Mouse (Mus musculus): ENCODE measurements around the gene Lrriq3. TPM values are rescaled to one million over a fixed set of nuclear protein-coding genes. Genes with fewer than 3 reads are reported as not detected.

Lrriq3 gene
- total and polyA plus RNA-seq, 3 experiments: 0.19 to 0.24 TPM; not detected in 1

DNA sequence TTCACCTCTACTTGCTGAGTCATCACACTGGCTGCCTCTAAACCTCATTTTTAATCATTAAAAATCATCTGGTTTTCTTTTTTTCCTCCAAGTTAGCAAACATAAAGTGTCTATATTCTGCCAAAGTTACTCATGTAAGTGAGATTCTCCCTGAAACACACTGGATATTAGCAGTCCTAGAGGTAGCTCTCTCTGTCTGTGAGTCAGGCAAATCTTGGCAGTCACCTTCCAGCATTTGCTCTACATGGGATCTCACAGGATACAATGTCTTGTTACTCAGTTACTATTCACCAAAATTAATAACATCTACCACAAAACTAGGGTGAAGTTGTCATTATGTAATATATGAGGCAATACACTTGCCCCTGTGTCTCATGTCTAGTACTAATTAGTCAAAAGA, 41.2 kb upstream of the Lrriq3 start:
- no peaks in the 10 kb centered on the region for H3K4me1 ChIP-seq (ENCODE audit: control insufficient read depth in 1 of 2, insufficient read depth in 2 of 2, low read length in 2 of 2)
- H3K79me2 ChIP-seq (ENCODE audit: control insufficient read depth, insufficient read depth, low read length, poor library complexity): no peaks in the 10 kb centered on the region
- no peaks in the 10 kb centered on the region for H3K36me3 ChIP-seq (ENCODE audit: control insufficient read depth in 1 of 2, insufficient read depth in 2 of 2, low read length in 2 of 2)
- H3K27ac ChIP-seq (ENCODE audit: control insufficient read depth, low read depth, low read length): no peak overlapping the region
- DNase-seq (ENCODE audit: low read depth, low spot score): no peak
- no peaks in the 10 kb centered on the region for H3K27me3 ChIP-seq (ENCODE audit: control insufficient read depth in 1 of 2, insufficient read depth in 2 of 2, low read length in 2 of 2)
- TF ChIP-seq KAT2A (conservative IDR thresholded peaks at IDR 0.05; ENCODE audit: low read depth, low read length) (no peak), TAL1 (IDR thresholded peaks at IDR 0.05; ENCODE audit: low read length) (no peak), UBTF (IDR thresholded peaks at IDR 0.05; ENCODE audit: borderline replicate concordance, insufficient read depth, low read depth, low read length) (no peak), BHLHE40 (IDR thresholded peaks at IDR 0.05; ENCODE audit: borderline replicate concordance, low read depth, low read length) (no peak), CTCF (IDR thresholded peaks at IDR 0.05 in 2 of 3, conservative IDR thresholded peaks at IDR 0.05 in 1 of 3; ENCODE audit: control insufficient read depth in 1 of 3, insufficient read depth in 1 of 3, low read depth in 2 of 3, low read length in 3 of 3, poor library complexity in 1 of 3, severe bottlenecking in 1 of 3) (no peak), TCF12 (IDR thresholded peaks at IDR 0.05; ENCODE audit: low read depth, low read length) (no peak), JUND (IDR thresholded peaks at IDR 0.05; ENCODE audit: low read depth, low read length) (no peak), MYC (IDR thresholded peaks at IDR 0.05; ENCODE audit: low read depth, low read length) (no peak), RCOR1 (IDR thresholded peaks at IDR 0.05; ENCODE audit: low read depth, low read length) (no peak), MYB (IDR thresholded peaks at IDR 0.05; ENCODE audit: low read depth, low read length) (no peak), USF2 (IDR thresholded peaks at IDR 0.05; ENCODE audit: borderline replicate concordance in 1 of 2, insufficient read depth in 1 of 2, low read depth in 1 of 2, low read length in 2 of 2) (no peak), TBP (IDR thresholded peaks at IDR 0.05; ENCODE audit: low read depth, low read length) (no peak), POLR2A (IDR thresholded peaks at IDR 0.05; ENCODE audit: control insufficient read depth in 1 of 2, insufficient read depth in 1 of 2, low read depth in 1 of 2, low read length in 2 of 2, poor library complexity in 1 of 2) (no peak), POLR2AphosphoS2 (IDR thresholded peaks at IDR 0.05; ENCODE audit: low read length) (no peak), E2F4 (IDR thresholded peaks at IDR 0.05; ENCODE audit: borderline replicate concordance, low read depth, low read length) (no peak), ETS1 (IDR thresholded peaks at IDR 0.05; ENCODE audit: low read depth, low read length) (no peak), ZMIZ1 (IDR thresholded peaks at IDR 0.05; ENCODE audit: low read depth, low read length) (no peak), GATA1 (IDR thresholded peaks at IDR 0.05; ENCODE audit: low read depth, low read length) (no peak), RAD21 (IDR thresholded peaks at IDR 0.05; ENCODE audit: low read depth, low read length) (no peak)
- H3K4me3 ChIP-seq (ENCODE audit: control insufficient read depth in 1 of 2, insufficient read depth in 1 of 2, low read depth in 2 of 2, low read length in 2 of 2): no peak overlapping the region
- no peak overlapping the region for H3K9ac ChIP-seq (ENCODE audit: control insufficient read depth, low read depth, low read length, poor library complexity, severe bottlenecking)
- no peaks in the 10 kb centered on the region for H3K9me3 ChIP-seq (replicated peaks; ENCODE audit: insufficient read depth, low read length)

- no peak for TF ChIP-seq KAT2A (conservative IDR thresholded peaks at IDR 0.05; ENCODE audit: low read depth, low read length)
- no peak for TF ChIP-seq RCOR1 (IDR thresholded peaks at IDR 0.05; ENCODE audit: low read depth, low read length)
- no peak for TF ChIP-seq BHLHE40 (IDR thresholded peaks at IDR 0.05; ENCODE audit: borderline replicate concordance, low read depth, low read length)
- no peak for TF ChIP-seq RAD21 (IDR thresholded peaks at IDR 0.05; ENCODE audit: low read depth, low read length)
- TF ChIP-seq ZKSCAN1 (IDR thresholded peaks at IDR 0.05; ENCODE audit: low read depth, low read length): no peak
- TF ChIP-seq JUND (IDR thresholded peaks at IDR 0.05; ENCODE audit: low read depth, low read length): no peak
- Histone ChIP-seq H3K9me3 (replicated peaks; ENCODE audit: insufficient read depth, low read length) (no peaks in the 10 kb centered on the region), H3K27me3 (ENCODE audit: control insufficient read depth in 1 of 2, insufficient read depth in 2 of 2, low read length in 2 of 2) (no peaks in the 10 kb centered on the region), H3K9ac (ENCODE audit: control insufficient read depth, low read depth, low read length, poor library complexity, severe bottlenecking) (no peak overlapping the region), H3K4me3 (ENCODE audit: control insufficient read depth in 1 of 2, insufficient read depth in 1 of 2, low read depth in 2 of 2, low read length in 2 of 2) (no peak overlapping the region), H3K4me1 (ENCODE audit: control insufficient read depth in 1 of 2, insufficient read depth in 2 of 2, low read length in 2 of 2) (no peaks in the 10 kb centered on the region), H3K79me2 (ENCODE audit: control insufficient read depth, insufficient read depth, low read length, poor library complexity) (no peaks in the 10 kb centered on the region), H3K27ac (ENCODE audit: control insufficient read depth, low read depth, low read length) (no peak overlapping the region), H3K36me3 (ENCODE audit: control insufficient read depth in 1 of 2, insufficient read depth in 2 of 2, low read length in 2 of 2) (no peaks in the 10 kb centered on the region)
- DNase-seq (ENCODE audit: low read depth, low spot score): no peak
Measured at GRCm38 (mm10) chr3:155053189-155053588, 40.0 kb upstream of the Lrriq3 start.
